12 mouse cellular contexts compared by ENCODE assay signal in genomic region chr11:46095477-46096264, GRCm38 (mm10). TPM values are rescaled to one million over a fixed set of nuclear protein-coding genes. Genes with fewer than 3 reads are reported as not detected.
A peak's percentile ranks its signal among the peaks of the same experiment; 100 is the strongest.
DNase-seq lines count a peak whose midpoint lies in the region; ATAC-seq and TF ChIP-seq lines count a peak whose summit lies in the region.
"Had no signal": no experiment of that assay in that cellular context is flagged by ENCODE, and none has a peak within 500 bp of the region (broad histone marks: within the 10 kb centered on the region; RNA-seq: fewer than 3 reads in every experiment).

No protein-coding gene starts in this region.

- peak; percentile 68 for DNase-seq in gastrocnemius, adult 18-20 months (ENCODE audit: low spot score)
- no peak for DNase-seq in gastrocnemius, postnatal 10 days
- peak; percentile 76 for DNase-seq in heart, postnatal 10 days
- DNase-seq in thymus, postnatal 10 days (ENCODE audit: low spot score in 2 of 2), result no peak
- no peak for DNase-seq in layer of hippocampus, adult 18-20 months (ENCODE audit: low spot score in 2 of 2)
- DNase-seq: cerebellum, adult 8-10 months; right cerebral cortex, postnatal 25 days; thymus, adult 18-20 months had no signal

- peak; percentile 63 for ATAC-seq in embryonic facial prominence, embryonic 15.5 days (ENCODE audit: insufficient number of reproducible peaks, low FRiP score, low TSS enrichment, low read depth)
- no peak for ATAC-seq in monocyte, adult 5-6 weeks (replicated peaks; ENCODE audit: insufficient number of reproducible peaks, low FRiP score, low TSS enrichment, poor library complexity, severe bottlenecking)
- ATAC-seq: forebrain, embryonic 16.5 days had no signal

- peaks cover 4% of the 10 kb centered on the region for H3K4me1 ChIP-seq in ES-Bruce4 (ENCODE audit: control insufficient read depth, insufficient read depth, low read length)
- peaks cover 9% of the 10 kb centered on the region; the same call in 1 of the 2 replicates for H3K4me1 ChIP-seq in embryonic facial prominence, embryonic 15.5 days

- no peak for TF ChIP-seq EP300 in ES-Bruce4 (IDR thresholded peaks at IDR 0.05; ENCODE audit: insufficient read depth, low read depth, low read length)

- H3K9me3 ChIP-seq in ES-Bruce4 (replicated peaks; ENCODE audit: control insufficient read depth, insufficient read depth, low read length, poor library complexity, severe bottlenecking), result no peaks in the 10 kb centered on the region
- no peaks in the 10 kb centered on the region for H3K9me3 ChIP-seq in embryonic facial prominence, embryonic 15.5 days (replicated peaks)

- intact Hi-C loops in heart, postnatal 10 days (cut with DNase I), result no loop called here

- TF ChIP-seq POLR2A in ES-Bruce4 (IDR thresholded peaks at IDR 0.05; ENCODE audit: insufficient read depth, low read length), result no peak

- peak overlapping the region; percentile 24; the same call in 1 of the 2 replicates for H3K27ac ChIP-seq in ES-Bruce4 (ENCODE audit: insufficient read depth, low read length)
- H3K27ac ChIP-seq in embryonic facial prominence, embryonic 15.5 days (replicated peaks), result peak overlapping the region; percentile 55; the same call in 1 of the 2 replicates

- H3K4me3 ChIP-seq in ES-Bruce4 (ENCODE audit: low read depth, low read length), result no peak overlapping the region
- no peak overlapping the region for H3K4me3 ChIP-seq in embryonic facial prominence, embryonic 15.5 days (replicated peaks)

- no peak for TF ChIP-seq CTCF in ES-Bruce4 (IDR thresholded peaks at IDR 0.05; ENCODE audit: low read depth, low read length)

- no peaks in the 10 kb centered on the region for H3K27me3 ChIP-seq in ES-Bruce4 (ENCODE audit: control insufficient read depth, insufficient read depth, low read length, poor library complexity, severe bottlenecking)
- no peaks in the 10 kb centered on the region for H3K27me3 ChIP-seq in embryonic facial prominence, embryonic 15.5 days

- WGBS in embryonic facial prominence, embryonic 15.5 days, result 48% methylated on average over 9 of the region's 9 CpGs

- H3K9ac ChIP-seq in ES-Bruce4 (ENCODE audit: low read depth, poor library complexity, severe bottlenecking), result no peak overlapping the region
- no peak overlapping the region for H3K9ac ChIP-seq in embryonic facial prominence, embryonic 15.5 days

- peaks cover 8% of the 10 kb centered on the region for H3K36me3 ChIP-seq in ES-Bruce4 (ENCODE audit: control insufficient read depth, insufficient read depth, low read length, poor library complexity, severe bottlenecking)
- peaks cover 21% of the 10 kb centered on the region for H3K36me3 ChIP-seq in embryonic facial prominence, embryonic 15.5 days

- no peak overlapping the region for H3K4me2 ChIP-seq in embryonic facial prominence, embryonic 15.5 days (replicated peaks)

RNA-seq across cellular contexts. Expression of gene Adam19, which starts 39.9 kb away (rescaled TPM):
- 1 to 10 TPM; 1.9 to 4.1 TPM for total RNA-seq in gastrocnemius, adult 18-20 months (2021)
- 10 to 100 TPM; 30.9 to 42.8 TPM for total RNA-seq in gastrocnemius, postnatal 10 days (2021)
- polyA plus RNA-seq in ES-Bruce4 (2011; ENCODE audit: insufficient read depth, insufficient read length, low read depth, missing spikeins), result 51.2 and 51.6 TPM in 2 replicates
- 13.4 and 14.1 TPM in 2 replicates for polyA plus RNA-seq in embryonic facial prominence, embryonic 15.5 days (2015; fragmentation: Nextera tagmentation; extraction: Ambion mirVana)
- total RNA-seq in heart, postnatal 10 days (2021), result 100 to 1,000 TPM; 115 to 153 TPM
- 7.8 to 13.7 TPM (median 10.7 TPM) in 3 replicates for total RNA-seq in monocyte, adult 5-6 weeks (2017)
- 10 to 100 TPM; 10.5 to 10.9 TPM for total RNA-seq in layer of hippocampus, adult 18-20 months (2021)

RNA-seq across cellular contexts. Expression of gene Gm12166, which starts 43.5 kb away (rescaled TPM):
- total RNA-seq in gastrocnemius, adult 18-20 months (2021), result under 1 TPM; 0.48 to 0.50 TPM
- 1 to 10 TPM in 1 of 2 experiments, under 1 TPM in 1; 0.72 to 1.4 TPM for total RNA-seq in gastrocnemius, postnatal 10 days (2021)
- polyA plus RNA-seq in ES-Bruce4 (2011; ENCODE audit: insufficient read depth, insufficient read length, low read depth, missing spikeins), result 5.5 TPM in 1 of 2 replicates, not detected in the other
- polyA plus RNA-seq in embryonic facial prominence, embryonic 15.5 days (2015; fragmentation: Nextera tagmentation; extraction: Ambion mirVana), result 3.9 and 7.7 TPM in 2 replicates
- 1 to 10 TPM; 2.5 to 3.4 TPM for total RNA-seq in heart, postnatal 10 days (2021)
- total RNA-seq in monocyte, adult 5-6 weeks (2017), result 7.1 to 33.7 TPM (median 17.4 TPM) in 3 replicates
- 1 to 10 TPM; 1.1 to 3.2 TPM for total RNA-seq in layer of hippocampus, adult 18-20 months (2021)

Comparison
In these comparisons a context has a peak if more than half of its experiments do, and no peak if none do; other contexts are left out.
1. DNase-seq: peak in gastrocnemius, adult 18-20 months (single experiment) and heart, postnatal 10 days (2 of 2); none in gastrocnemius, postnatal 10 days (single experiment), thymus, postnatal 10 days (0 of 2) and layer of hippocampus, adult 18-20 months (0 of 2).